Mouse (Mus musculus) forebrain, embryonic 10.5 days (tissue): Measurements from ENCODE around the gene Rassf2. TPM values are rescaled to one million over a fixed set of nuclear protein-coding genes. Genes with fewer than 3 reads are reported as not detected.

Experiments
- DNase-seq: peaks from one replicate; pipeline ENCODE4 v3.0.0-alpha.2; 2017; ENCODE audit warnings: low spot score; ENCODE audit errors: extremely low spot score
- H3K27ac ChIP-seq: fragments of 300-500 bp; sonication (generic); 2 replicates; pipeline ENCODE4 v1.5.1; 2016; ENCODE audit warnings: mild to moderate bottlenecking
- H3K27me3 ChIP-seq: fragments of 300-500 bp; sonication (generic); 2 replicates; pipeline ENCODE4 v1.6.1; 2016; ENCODE audit warnings: mild to moderate bottlenecking; ENCODE audit not compliant: poor library complexity, severe bottlenecking
- H3K36me3 ChIP-seq: fragments of 300-500 bp; sonication (generic); replicated peaks from 2 replicates; pipeline ENCODE4 v1.6.1; 2016; ENCODE audit warnings: mild to moderate bottlenecking, moderate library complexity
- H3K4me1 ChIP-seq: fragments of 300-500 bp; sonication (generic); 2 replicates; pipeline ENCODE4 v1.6.1; 2016
- H3K4me3 ChIP-seq: fragments of 300-500 bp; sonication (generic); 2 replicates; pipeline ENCODE4 v1.5.1; 2016; ENCODE audit warnings: mild to moderate bottlenecking, moderate library complexity
- H3K9me3 ChIP-seq: fragments of 300-500 bp; sonication (generic); 2 replicates; pipeline ENCODE4 v1.6.1; 2016; ENCODE audit warnings: mild to moderate bottlenecking, moderate library complexity
- WGBS: fragments of 180-500 bp; shearing (Covaris S2); methylation state at CpG from one replicate; pipeline ENCODE4 v1.1.7; 2016; 5-methylcytosine and 5-hydroxymethylcytosine counted together
- polyA plus RNA-seq: library from polyadenylated mRNA; unstranded; fragments of >200 nt; fragmentation: Nextera tagmentation; extraction: Ambion mirVana; gene quantifications from 2 replicates; pipeline ENCODE4 v1.2.1, GENCODE M21; 2016

Gene Rassf2
- polyA plus RNA-seq, 1 experiment from 2014 or later = 24.8 TPM

DNA sequence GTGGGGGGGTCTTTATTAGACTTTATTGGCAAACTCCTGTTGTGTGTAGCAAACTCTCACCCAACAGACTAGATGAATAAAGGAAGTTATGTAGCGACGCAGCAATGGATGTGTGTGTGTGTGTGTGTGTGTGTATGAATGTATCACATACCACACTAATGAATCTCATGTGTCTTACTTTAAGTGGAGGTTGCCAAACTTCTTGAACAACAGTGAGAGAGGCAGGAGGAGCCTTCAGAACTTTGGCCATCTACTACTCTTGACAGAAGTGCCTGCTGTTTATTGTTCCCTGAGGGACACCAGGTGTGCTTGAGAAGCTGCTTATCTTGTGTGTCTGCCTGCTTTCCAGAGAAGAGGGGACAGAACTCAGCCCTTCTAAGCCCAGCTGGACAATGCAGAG is 19.3 kb downstream of the Rassf2 start:
- H3K4me1 ChIP-seq = peaks cover 12% of the 10 kb centered on the region
- H3K36me3 ChIP-seq = peaks cover 62% of the 10 kb centered on the region
- no peak overlapping the region for H3K27ac ChIP-seq
- H3K27me3 ChIP-seq = no peaks in the 10 kb centered on the region
- WGBS = 81% methylated on average over 2 of the region's 2 CpGs
- H3K9me3 ChIP-seq = no peaks in the 10 kb centered on the region
- DNase-seq = no peak
- H3K4me3 ChIP-seq = no peak overlapping the region

DNA sequence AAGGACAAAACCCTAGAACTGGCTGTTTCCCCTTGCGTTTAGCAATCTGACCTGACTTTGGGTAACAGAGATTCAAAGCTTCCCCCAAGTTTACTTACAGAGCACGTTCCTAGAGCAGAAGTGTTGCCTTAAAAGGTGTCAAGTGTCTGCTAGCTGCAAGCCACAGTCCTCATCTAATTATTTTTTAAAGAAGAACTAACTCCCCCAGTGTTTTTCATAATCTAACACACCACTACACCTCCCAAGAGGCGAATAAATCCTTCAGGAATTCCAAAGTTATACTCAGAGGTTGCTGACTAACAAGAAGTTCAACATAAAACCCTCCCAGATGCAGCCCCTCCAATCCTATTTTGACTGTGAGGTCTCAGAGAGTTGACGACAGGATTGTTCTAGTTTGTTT is 21.9 kb downstream of the Rassf2 start:
- Histone ChIP-seq H3K36me3 (peaks cover 88% of the 10 kb centered on the region), H3K4me1 (peaks cover 12% of the 10 kb centered on the region), H3K9me3 (no peaks in the 10 kb centered on the region), H3K4me3 (no peak overlapping the region), H3K27me3 (no peaks in the 10 kb centered on the region), H3K27ac (no peak overlapping the region)
- DNase-seq = no peak
- WGBS = 72% methylated on average over 4 of the region's 4 CpGs

DNA sequence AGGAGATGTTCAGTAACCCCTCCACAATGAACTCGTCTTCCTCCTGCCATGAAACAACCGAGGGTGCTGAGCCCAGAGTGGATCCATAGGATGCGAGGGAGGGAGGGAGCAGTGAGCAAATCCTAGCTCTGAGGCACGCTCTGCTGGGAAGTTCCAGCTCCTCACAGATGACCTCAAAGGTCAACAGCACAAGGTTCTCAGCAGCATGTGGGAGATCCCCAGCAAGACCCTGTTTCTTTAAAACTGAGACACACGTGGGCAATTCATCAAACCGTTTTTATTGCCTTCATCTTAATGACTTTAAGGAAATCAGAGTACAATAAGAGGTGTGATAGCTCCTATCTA is 22.6 kb downstream of the Rassf2 start:
- H3K9me3 ChIP-seq = no peaks in the 10 kb centered on the region
- peaks cover 93% of the 10 kb centered on the region for H3K36me3 ChIP-seq
- peaks cover 12% of the 10 kb centered on the region for H3K4me1 ChIP-seq
- WGBS = 50% methylated on average over 6 of the region's 6 CpGs
- H3K27ac ChIP-seq = no peak overlapping the region
- no peak overlapping the region for H3K4me3 ChIP-seq
- H3K27me3 ChIP-seq = no peaks in the 10 kb centered on the region
- no peak for DNase-seq

DNA sequence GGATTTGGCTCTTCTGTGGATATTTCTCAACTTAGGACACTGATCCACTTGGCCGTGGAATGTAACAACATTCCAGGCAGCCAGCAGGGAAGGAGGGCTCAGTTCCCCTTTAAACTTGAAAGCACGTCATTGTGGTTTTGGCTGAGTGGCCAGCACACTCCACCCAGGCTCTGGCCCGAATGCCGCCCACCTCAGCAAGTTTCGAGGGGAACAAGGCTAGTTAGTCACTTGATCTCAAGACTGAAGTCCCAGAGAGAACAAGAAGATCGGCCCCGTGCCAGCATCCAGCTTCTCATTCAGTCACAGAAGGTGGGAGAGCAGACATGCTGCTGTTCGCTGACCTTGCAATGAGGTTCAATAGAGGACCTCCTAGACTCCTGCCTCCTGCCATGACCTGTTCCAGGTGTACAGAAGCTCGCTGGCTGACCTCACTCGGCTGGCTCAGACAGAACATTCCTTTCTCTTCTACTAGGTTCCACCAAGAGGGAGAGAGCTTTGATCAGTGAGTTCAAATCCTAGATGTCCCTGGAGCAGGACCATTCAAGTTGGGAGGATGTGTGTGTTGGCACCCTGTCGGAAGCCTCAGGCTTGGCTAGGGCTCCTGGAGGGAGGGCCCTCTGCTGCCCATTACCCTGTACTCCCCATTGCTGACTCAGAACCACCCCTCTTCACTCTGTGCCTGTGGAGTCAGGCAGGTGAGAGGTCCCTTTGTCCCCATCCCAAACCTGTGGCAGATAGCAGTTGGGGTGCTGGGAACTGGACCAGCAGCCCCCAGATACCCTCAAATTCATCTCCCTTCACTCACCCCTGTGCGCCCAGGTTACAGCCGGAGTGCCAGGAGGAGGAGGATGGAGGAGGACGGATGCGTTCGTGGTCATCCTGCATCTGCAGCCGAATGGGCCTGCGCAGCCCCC is 23.2 kb downstream of the Rassf2 start:
- Histone ChIP-seq H3K9me3 (no peaks in the 10 kb centered on the region), H3K4me3 (no peak overlapping the region), H3K4me1 (peaks cover 12% of the 10 kb centered on the region), H3K27ac (no peak overlapping the region), H3K27me3 (no peaks in the 10 kb centered on the region), H3K36me3 (peaks cover 93% of the 10 kb centered on the region)
- WGBS = 86% methylated on average over 18 of the region's 18 CpGs
- DNase-seq = no peak

- no peak for DNase-seq
- H3K9me3 ChIP-seq = no peaks in the 10 kb centered on the region
- H3K4me1 ChIP-seq = peaks cover 12% of the 10 kb centered on the region
- no peak overlapping the region for H3K4me3 ChIP-seq
- no peak overlapping the region for H3K27ac ChIP-seq
- peaks cover 92% of the 10 kb centered on the region for H3K36me3 ChIP-seq
- no peaks in the 10 kb centered on the region for H3K27me3 ChIP-seq
- WGBS = 94% methylated on average over 4 of the region's 4 CpGs
These were observed 24.6 kb downstream of the Rassf2 start for GRCm38 (mm10) chr2:132005445-132005844.

- H3K27ac ChIP-seq = no peak overlapping the region
- 85% methylated on average over 9 of the region's 9 CpGs for WGBS
- H3K4me3 ChIP-seq = no peak overlapping the region
- no peak for DNase-seq
- H3K4me1 ChIP-seq = peaks cover 12% of the 10 kb centered on the region
- H3K36me3 ChIP-seq = peaks cover 92% of the 10 kb centered on the region
- H3K27me3 ChIP-seq = no peaks in the 10 kb centered on the region
- no peaks in the 10 kb centered on the region for H3K9me3 ChIP-seq
These were observed 25.4 kb downstream of the Rassf2 start for GRCm38 (mm10) chr2:132004495-132005136.

DNA sequence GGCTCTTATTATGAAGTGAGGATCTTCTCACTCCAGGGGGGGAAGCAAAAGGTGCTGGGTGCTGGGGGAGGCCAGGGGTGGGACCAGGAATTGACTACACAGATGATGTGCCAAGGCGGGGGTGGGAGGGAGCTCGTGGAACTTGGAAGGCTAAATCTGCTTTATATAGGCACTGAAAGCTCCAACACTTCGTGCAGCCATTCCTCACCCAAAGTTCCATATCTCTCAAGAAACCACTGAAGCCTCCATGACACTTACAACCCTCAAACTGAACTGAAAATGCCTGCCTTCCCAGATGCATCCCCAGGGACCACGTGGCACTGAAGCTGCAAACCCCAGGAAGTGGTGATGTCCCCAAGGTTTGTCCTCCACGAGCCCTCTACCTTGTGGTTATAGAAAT is 26.1 kb downstream of the Rassf2 start:
- peaks cover 90% of the 10 kb centered on the region for H3K36me3 ChIP-seq
- H3K4me1 ChIP-seq = peaks cover 12% of the 10 kb centered on the region
- WGBS = 90% methylated on average over 5 of the region's 5 CpGs
- no peak for DNase-seq
- no peak overlapping the region for H3K27ac ChIP-seq
- no peak overlapping the region for H3K4me3 ChIP-seq
- H3K27me3 ChIP-seq = no peaks in the 10 kb centered on the region
- H3K9me3 ChIP-seq = no peaks in the 10 kb centered on the region

DNA sequence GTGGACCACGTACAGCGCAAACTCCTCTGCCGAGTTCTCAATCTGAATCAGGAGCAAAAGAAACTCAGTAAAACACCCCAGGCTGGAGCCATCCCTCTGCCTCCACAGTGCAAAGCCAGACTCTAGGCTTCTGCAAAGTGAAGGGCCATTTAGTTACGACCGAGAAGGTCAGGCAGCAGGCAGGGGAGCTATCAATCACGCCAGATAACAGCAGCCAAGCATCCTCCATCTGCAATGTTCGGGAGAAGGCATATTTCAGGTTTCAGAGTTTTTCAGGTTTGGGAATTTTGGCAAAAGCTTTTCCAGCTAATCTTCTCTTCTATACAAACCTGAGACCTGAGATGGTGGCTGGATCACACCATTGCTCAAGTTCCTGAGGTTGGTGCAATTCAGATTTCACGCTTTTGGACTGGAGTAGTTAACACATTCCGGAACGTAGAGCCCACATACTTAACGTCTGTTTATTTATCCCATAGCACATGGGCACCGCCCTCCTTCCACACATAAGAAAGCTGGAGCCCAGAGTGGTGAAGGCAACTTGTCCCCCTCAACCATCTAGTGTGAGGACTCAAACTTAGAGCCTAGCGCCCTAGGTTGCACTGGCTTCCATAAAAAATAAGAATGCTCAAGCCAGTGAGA is 28.2 kb downstream of the Rassf2 start:
- no peak for DNase-seq
- WGBS = 93% methylated on average over 13 of the region's 13 CpGs
- peaks cover 93% of the 10 kb centered on the region for H3K36me3 ChIP-seq

GRCm38 (mm10) chr2:131997356-131997755 is 32.7 kb downstream of the Rassf2 start:
- Histone ChIP-seq H3K4me3 (no peak overlapping the region), H3K27ac (no peak overlapping the region), H3K27me3 (no peaks in the 10 kb centered on the region), H3K4me1 (peaks cover 26% of the 10 kb centered on the region), H3K9me3 (no peaks in the 10 kb centered on the region), H3K36me3 (peaks cover 74% of the 10 kb centered on the region)
- DNase-seq = no peak
- WGBS = 64% methylated on average over 5 of the region's 5 CpGs

More for the DNA sequence above, 28.2 kb downstream of the Rassf2 start:
- peaks cover 4% of the 10 kb centered on the region for H3K4me1 ChIP-seq
- no peaks in the 10 kb centered on the region for H3K9me3 ChIP-seq
- H3K27ac ChIP-seq = no peak overlapping the region
- H3K4me3 ChIP-seq = no peak overlapping the region
- H3K27me3 ChIP-seq = no peaks in the 10 kb centered on the region

- Histone ChIP-seq H3K4me1 (peaks cover 29% of the 10 kb centered on the region), H3K36me3 (peaks cover 67% of the 10 kb centered on the region)
- WGBS = 92% methylated on average over 7 of the region's 7 CpGs
These were observed 33.7 kb downstream of the Rassf2 start for GRCm38 (mm10) chr2:131996369-131996768.

GRCm38 (mm10) chr2:131995742-131996141 is 34.3 kb downstream of the Rassf2 start:
- no peaks in the 10 kb centered on the region for H3K9me3 ChIP-seq
- H3K36me3 ChIP-seq = peaks cover 61% of the 10 kb centered on the region
- DNase-seq = no peak
- no peak overlapping the region for H3K4me3 ChIP-seq
- H3K4me1 ChIP-seq = peaks cover 29% of the 10 kb centered on the region
- WGBS = 93% methylated on average over 12 of the region's 12 CpGs
- no peaks in the 10 kb centered on the region for H3K27me3 ChIP-seq
- H3K27ac ChIP-seq = no peak overlapping the region

More at GRCm38 (mm10) chr2:131996369-131996768, 33.7 kb downstream of the Rassf2 start:
- H3K9me3 ChIP-seq = no peaks in the 10 kb centered on the region
- no peak overlapping the region for H3K4me3 ChIP-seq
- DNase-seq = no peak
- H3K27ac ChIP-seq = no peak overlapping the region
- H3K27me3 ChIP-seq = no peaks in the 10 kb centered on the region

- Histone ChIP-seq H3K4me1 (peaks cover 29% of the 10 kb centered on the region), H3K9me3 (no peaks in the 10 kb centered on the region), H3K27ac (no peak overlapping the region), H3K36me3 (peaks cover 54% of the 10 kb centered on the region), H3K27me3 (no peaks in the 10 kb centered on the region), H3K4me3 (no peak overlapping the region)
- WGBS = 93% methylated on average over 6 of the region's 6 CpGs
- no peak for DNase-seq
These were observed 35.1 kb downstream of the Rassf2 start for GRCm38 (mm10) chr2:131994971-131995370.
